Mouse (Mus musculus) layer of hippocampus, postnatal 25 days (tissue): Measurements from ENCODE around the gene Fam111a. TPM values are rescaled to one million over a fixed set of nuclear protein-coding genes. Genes with fewer than 3 reads are reported as not detected.

Experiments
- DNase-seq, 2 experiments: peaks; one replicate each; pipeline ENCODE4 v3.0.0; 2022; ENCODE audit warnings: mixed read lengths in 2 of 2, low spot score in 1 of 2; ENCODE audit errors: extremely low spot score in 1 of 2
- total RNA-seq, 2 experiments: library from RNA; stranded (reverse); gene quantifications; 2 replicates each; pipeline ENCODE4 v1.2.3; 2021

The Fam111a gene
- total RNA-seq, 2 experiments from 2014 or later, result 1.3 to 2.0 TPM

DNA sequence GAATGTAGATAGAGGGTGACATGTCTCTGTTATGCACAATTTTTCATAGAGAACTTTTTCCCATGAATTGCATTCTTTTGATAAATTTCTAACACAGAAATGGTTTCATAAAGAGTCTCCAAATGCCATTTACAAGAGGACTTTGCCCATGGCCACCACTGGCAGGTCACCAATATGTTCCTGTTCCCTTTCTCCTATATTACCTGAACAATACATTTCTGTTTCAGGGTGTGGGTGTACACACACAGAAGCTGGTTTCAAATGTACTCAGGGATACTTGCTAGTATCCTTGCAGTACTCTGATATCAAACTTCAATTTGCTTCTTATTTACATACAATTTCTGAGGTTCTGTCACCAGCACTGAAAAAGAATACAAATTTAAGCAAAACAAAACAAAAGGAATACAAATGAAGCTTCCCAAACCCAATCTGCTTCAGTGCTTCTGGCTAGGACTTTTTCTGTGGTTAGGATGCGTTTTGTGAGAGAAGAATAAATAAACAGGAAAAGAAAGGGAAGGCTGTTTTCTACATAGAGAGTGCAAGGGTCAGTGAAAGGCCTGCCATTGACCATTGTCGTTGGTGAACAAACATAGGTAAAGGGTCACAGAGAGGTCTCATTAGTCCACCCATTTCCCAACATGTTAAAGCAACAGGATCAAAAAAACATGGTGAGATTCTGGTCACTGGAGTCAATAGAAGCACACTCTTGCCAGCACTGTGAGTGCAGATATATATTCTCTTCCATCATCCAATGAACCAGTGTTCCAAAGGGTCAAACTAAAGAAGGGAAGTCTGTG, 55.3 kb downstream of the Fam111a start:
- no peak for DNase-seq

DNA sequence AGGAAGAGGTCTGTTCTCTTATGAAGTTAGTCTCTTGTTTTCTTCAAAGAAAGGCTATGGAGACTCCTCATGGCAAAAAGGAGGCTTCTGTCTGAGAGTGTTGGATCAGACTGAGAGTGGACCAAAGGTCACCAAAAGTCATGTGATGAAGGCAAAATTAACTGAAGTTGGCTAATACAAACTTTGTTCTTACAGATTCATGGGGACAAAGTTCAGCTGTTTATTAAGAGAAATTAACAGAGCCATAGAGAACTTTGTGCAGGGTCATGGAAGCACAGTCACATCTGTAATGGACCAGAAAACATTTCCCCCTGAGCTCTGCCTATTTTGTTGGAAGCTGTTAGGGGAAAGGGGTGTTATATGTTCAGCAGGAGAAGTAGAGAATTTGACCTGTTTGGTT, 62.8 kb downstream of the Fam111a start:
- no peak for DNase-seq

DNA sequence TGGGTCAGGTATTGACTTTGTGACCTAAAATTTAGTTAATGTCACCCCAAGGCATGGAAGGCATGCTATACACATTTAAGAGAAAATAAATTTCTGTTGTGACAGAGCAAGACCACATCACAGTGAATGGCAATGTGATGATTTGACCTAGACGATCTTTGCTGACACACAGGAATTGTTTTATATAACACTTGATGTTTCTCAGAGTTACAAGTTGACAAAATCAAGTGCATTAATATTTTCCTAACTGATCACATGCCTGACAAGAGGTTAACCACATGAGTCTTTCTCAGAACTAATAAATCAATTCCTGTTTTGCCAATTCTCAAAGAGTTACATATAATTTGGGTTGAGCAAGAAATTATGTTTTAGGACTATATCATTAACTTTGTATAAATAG, 68.1 kb downstream of the Fam111a start:
- no peak for DNase-seq

DNA sequence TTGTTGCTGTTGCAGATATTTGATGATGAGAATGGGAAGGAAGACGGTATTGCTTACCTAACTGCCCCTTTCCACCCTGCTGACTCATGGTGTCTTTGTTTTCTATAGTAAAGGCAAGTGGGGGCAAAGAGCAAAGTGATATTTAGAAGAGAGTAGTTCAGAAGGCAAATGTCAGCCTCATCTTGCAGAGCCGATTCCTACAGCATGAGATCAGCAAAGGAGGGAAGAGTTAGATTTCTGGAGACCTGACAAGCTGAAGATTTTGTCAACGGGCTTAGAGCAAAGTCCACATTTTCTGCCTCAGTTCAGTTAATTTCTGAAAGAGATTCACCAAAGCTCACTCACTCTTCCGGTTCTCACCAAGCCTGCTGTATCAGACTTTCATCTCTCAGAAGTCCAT, 87.6 kb downstream of the Fam111a start, which contains the start of gene Glyat:
TSS of gene Glyat (plus strand) at position 133 of the 400 bp plus-strand sequence.
- DNase-seq, result no peak

- no peak for DNase-seq
Measured at GRCm38 (mm10) chr19:12634259-12634658, 88.7 kb downstream of the Fam111a start.

GRCm38 (mm10) chr19:12634963-12635362, 89.4 kb downstream of the Fam111a start:
- no peak for DNase-seq

GRCm38 (mm10) chr19:12636863-12637262, 91.3 kb downstream of the Fam111a start:
- no peak for DNase-seq

- no peak for DNase-seq
Measured at GRCm38 (mm10) chr19:12638049-12638448, 92.5 kb downstream of the Fam111a start.

Other genes starting within 250 kb of the Fam111a start
- not detected for gene Olfr1436, start 246.6 kb upstream of the Fam111a start, total RNA-seq
- not detected for gene Olfr1437, start 220.6 kb upstream of the Fam111a start, total RNA-seq
- gene Olfr1438-ps1, start 209.8 kb upstream of the Fam111a start, total RNA-seq, result not detected
- gene Olfr1440, start 158.5 kb upstream of the Fam111a start, total RNA-seq, result not detected
- not detected for gene Olfr1441, start 128.3 kb upstream of the Fam111a start, total RNA-seq
- not detected for gene Pfpl, start 117.8 kb upstream of the Fam111a start, total RNA-seq
- 1 to 10 TPM; 8.1 to 9.5 TPM for gene Mpeg1, start 85.0 kb upstream of the Fam111a start, total RNA-seq
- 10 to 100 TPM; 32.8 to 34.8 TPM for gene Dtx4, start 44.3 kb upstream of the Fam111a start, total RNA-seq
- gene Gm4952, start 54.2 kb downstream of the Fam111a start, total RNA-seq, result not detected
- under 1 TPM in 1 of 2 experiments, not detected in 1; 0.22 TPM for gene Glyat, start 87.6 kb downstream of the Fam111a start, total RNA-seq
- gene Olfr1442, start 124.7 kb downstream of the Fam111a start, total RNA-seq, result not detected
- gene Olfr1443, start 132.4 kb downstream of the Fam111a start, total RNA-seq, result not detected
- not detected for gene Keg1, start 150.0 kb downstream of the Fam111a start, total RNA-seq
- 1 to 10 TPM; 2.7 to 3.6 TPM for gene Cntf, start 219.9 kb downstream of the Fam111a start, total RNA-seq